Mouse (Mus musculus) ES-E14 (cell line): ENCODE measurements around the gene Eif2b2. TPM values are rescaled to one million over a fixed set of nuclear protein-coding genes. Genes with fewer than 3 reads are reported as not detected.

Experiments used
- DNase-seq: peaks from one replicate; pipeline ENCODE4 v3.0.0-alpha.2; 2013; ENCODE audit warnings: low read depth, low spot score
- H3K27ac ChIP-seq: 2 replicates; pipeline ENCODE4 v1.5.1; 2012; ENCODE audit warnings: low read depth, mild to moderate bottlenecking, low read length, moderate library complexity, mixed read lengths; ENCODE audit not compliant: poor library complexity, insufficient read depth, severe bottlenecking
- H3K36me3 ChIP-seq: 2 replicates; pipeline ENCODE4 v1.6.1; 2012; ENCODE audit warnings: mild to moderate bottlenecking, low read length, moderate library complexity, mixed read lengths; ENCODE audit not compliant: control insufficient read depth, poor library complexity, insufficient read depth, severe bottlenecking
- H3K4me1 ChIP-seq, 2 experiments: fragments of 150-350 bp in 1 of 2; sonication (generic) in 1 of 2; 2 replicates each; pipeline ENCODE4 v1.6.1; 2012; ENCODE audit warnings: low read length in 2 of 2, mild to moderate bottlenecking in 1 of 2, mixed read lengths in 1 of 2; ENCODE audit not compliant: control insufficient read depth in 2 of 2, insufficient read depth in 2 of 2, poor library complexity in 1 of 2
- H3K4me3 ChIP-seq, 2 experiments: fragments of 150-350 bp in 1 of 2; sonication (generic) in 1 of 2; 2 replicates each; pipeline ENCODE4 v1.5.1; 2012; ENCODE audit warnings: low read length in 2 of 2, low read depth in 1 of 2, mild to moderate bottlenecking in 1 of 2, mixed read lengths in 1 of 2; ENCODE audit not compliant: insufficient read depth in 1 of 2, poor library complexity in 1 of 2, severe bottlenecking in 1 of 2
- H3K9ac ChIP-seq: 2 replicates; pipeline ENCODE4 v1.6.1; 2012; ENCODE audit warnings: low read depth, mild to moderate bottlenecking, low read length, mixed read lengths; ENCODE audit not compliant: poor library complexity, insufficient read depth, severe bottlenecking
- H3K9me3 ChIP-seq: fragments of 150-350 bp; sonication (generic); 2 replicates; pipeline ENCODE4 v1.6.1; 2012; ENCODE audit warnings: low read depth, mild to moderate bottlenecking, low read length; ENCODE audit not compliant: control insufficient read depth, insufficient read depth
- CHD2 ChIP-seq: IDR thresholded peaks from 2 replicates; pipeline ENCODE4 v1.6.1; 2014; ENCODE audit warnings: mild to moderate bottlenecking, low read depth, low read length, inconsistent platforms
- HCFC1 ChIP-seq: IDR thresholded peaks from 2 replicates; pipeline ENCODE4 v1.6.1; 2012; ENCODE audit warnings: low read length, inconsistent platforms, borderline replicate concordance; ENCODE audit not compliant: insufficient read depth
- MAFK ChIP-seq: IDR thresholded peaks from 2 replicates; pipeline ENCODE4 v1.6.1; 2014; ENCODE audit warnings: mild to moderate bottlenecking, low read depth, low read length, inconsistent platforms; ENCODE audit not compliant: insufficient read depth
- ZC3H11A ChIP-seq: IDR thresholded peaks from 2 replicates; pipeline ENCODE4 v1.6.1; 2012; ENCODE audit warnings: low read depth, mild to moderate bottlenecking, inconsistent platforms, low read length, borderline replicate concordance
- ZNF384 ChIP-seq: IDR thresholded peaks from 2 replicates; pipeline ENCODE4 v1.6.1; 2012; ENCODE audit warnings: low read depth, low read length, inconsistent platforms
- in situ Hi-C, 2 experiments: fragments of 600-800 bp; cut with MboI; formaldehyde crosslinking; loops; one replicate each; pipeline ENCODE4 v1.15.1; 2025; ENCODE audit warnings: low sequenced_read_pairs in 2 of 2, inconsistent platforms in 1 of 2; ENCODE audit not compliant: unreplicated experiment in 2 of 2
- total RNA-seq: library from RNA; depleted of rRNA; stranded (reverse); fragments of 300-350 nt; gene quantifications from 2 replicates; pipeline ENCODE4 v1.2.3, GENCODE M21; 2012

Eif2b2 gene
- total RNA-seq, 1 experiment, result 136 TPM

DNA sequence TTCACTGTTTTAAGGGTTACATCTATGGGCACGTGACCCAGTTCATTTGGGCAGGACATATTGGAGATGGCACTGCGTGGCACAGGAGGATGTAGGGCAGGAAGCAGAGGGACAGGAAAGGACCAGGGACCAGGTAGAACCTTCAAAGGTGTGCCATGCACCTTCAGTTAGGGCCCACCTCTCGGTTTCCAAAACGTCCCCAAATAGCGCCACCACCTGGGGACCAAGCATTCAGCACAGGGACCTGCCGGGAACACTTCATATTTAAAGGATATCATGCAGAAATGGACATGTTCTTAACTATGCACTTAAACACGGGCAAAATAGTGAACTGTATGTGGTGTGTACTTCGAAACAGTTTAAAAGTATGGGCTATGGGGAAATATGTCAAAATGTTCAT lies 15.2 kb upstream of the Eif2b2 start:
- no peak for TF ChIP-seq MAFK
- no peak for TF ChIP-seq HCFC1
- TF ChIP-seq ZC3H11A, result no peak
- TF ChIP-seq CHD2, result no peak
- no peak for TF ChIP-seq ZNF384
- H3K36me3 ChIP-seq, result no peaks in the 10 kb centered on the region
- no peak overlapping the region for H3K4me3 ChIP-seq
- DNase-seq, result no peak
- H3K4me1 ChIP-seq, result peaks cover 0 to 7% of the 10 kb centered on the region in 2 experiments; a peak in 1 of 4 replicates
- H3K27ac ChIP-seq, result no peak overlapping the region
- in situ Hi-C loops, result no loop called here
- no peak overlapping the region for H3K9ac ChIP-seq
- no peaks in the 10 kb centered on the region for H3K9me3 ChIP-seq

DNA sequence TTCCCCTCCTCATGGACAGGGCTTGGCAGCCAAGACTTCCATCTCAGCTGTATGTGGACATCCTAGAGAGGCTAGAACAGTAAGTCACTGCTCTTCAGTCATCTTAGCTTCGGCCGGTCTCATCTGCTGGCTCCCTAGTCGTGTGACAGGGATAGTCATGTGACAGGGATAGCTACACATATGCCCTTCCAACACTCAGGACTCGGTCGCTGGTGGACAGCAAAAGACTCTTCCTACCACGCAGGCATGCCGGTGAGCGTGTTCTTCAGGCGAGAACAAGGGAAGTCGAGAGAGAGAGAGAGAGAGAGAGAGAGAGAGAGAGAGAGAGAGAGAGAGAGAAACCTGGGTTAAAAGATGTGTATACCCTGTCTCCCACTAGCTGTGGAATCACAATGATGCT lies 13.9 kb upstream of the Eif2b2 start:
- DNase-seq, result no peak
- in situ Hi-C loops, result no loop called here
- no peak for TF ChIP-seq ZNF384
- TF ChIP-seq ZC3H11A, result no peak
- no peak for TF ChIP-seq MAFK
- no peak for TF ChIP-seq CHD2
- no peak for TF ChIP-seq HCFC1

DNA sequence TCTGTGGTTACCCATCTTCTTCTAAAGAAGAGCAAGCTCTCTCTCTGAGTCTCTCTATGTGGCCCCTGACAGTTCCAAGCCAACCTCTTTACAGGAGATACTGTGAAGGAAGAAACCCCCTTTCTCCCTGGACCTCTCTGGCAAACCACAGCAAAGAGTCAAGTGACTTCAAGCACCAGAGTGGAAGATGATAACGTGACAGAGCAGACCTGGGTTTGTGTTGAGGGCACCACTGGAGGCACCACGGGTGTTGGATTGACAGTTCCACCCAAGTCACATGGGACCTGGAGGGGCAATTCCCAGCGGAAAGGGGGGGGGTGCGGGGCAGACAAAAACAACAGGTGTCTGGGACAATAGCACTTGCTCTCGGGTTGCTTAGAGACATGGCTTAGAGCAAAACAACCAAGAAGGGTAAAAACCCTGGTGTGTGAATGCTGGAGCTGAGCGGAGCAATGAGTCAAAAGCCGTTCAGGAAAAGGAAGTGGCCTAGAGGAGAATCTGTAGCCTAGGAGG lies 10.5 kb upstream of the Eif2b2 start:
- Histone ChIP-seq H3K4me3 (no peak overlapping the region), H3K27ac (no peak overlapping the region), H3K9ac (no peak overlapping the region), H3K36me3 (no peaks in the 10 kb centered on the region), H3K9me3 (no peaks in the 10 kb centered on the region), H3K4me1 (no peaks in the 10 kb centered on the region; a peak in 1 of 4 replicates)
- TF ChIP-seq ZC3H11A (no peak), HCFC1 (no peak), ZNF384 (no peak), CHD2 (no peak), MAFK (no peak)
- in situ Hi-C loops, result no loop called here
- no peak for DNase-seq

More for the DNA sequence above, 13.9 kb upstream of the Eif2b2 start:
- H3K9me3 ChIP-seq, result no peaks in the 10 kb centered on the region
- H3K9ac ChIP-seq, result no peak overlapping the region
- no peak overlapping the region for H3K4me3 ChIP-seq
- peaks cover 0 to 6% of the 10 kb centered on the region in 2 experiments; a peak in 1 of 4 replicates for H3K4me1 ChIP-seq
- no peaks in the 10 kb centered on the region for H3K36me3 ChIP-seq
- H3K27ac ChIP-seq, result no peak overlapping the region

GRCm38 (mm10) chr12:85215031-85215430 lies 4.2 kb upstream of the Eif2b2 start:
- Histone ChIP-seq H3K27ac (no peak overlapping the region), H3K4me3 (no peak overlapping the region), H3K36me3 (no peaks in the 10 kb centered on the region), H3K9ac (no peak overlapping the region), H3K4me1 (no peaks in the 10 kb centered on the region), H3K9me3 (no peaks in the 10 kb centered on the region)
- TF ChIP-seq ZNF384 (no peak), HCFC1 (no peak), ZC3H11A (no peak), MAFK (no peak), CHD2 (no peak)
- in situ Hi-C loops, result no loop called here
- no peak for DNase-seq

- TF ChIP-seq ZC3H11A, result no peak
- no peak for TF ChIP-seq HCFC1
- no peak for TF ChIP-seq ZNF384
- TF ChIP-seq MAFK, result no peak
- no peaks in the 10 kb centered on the region for H3K9me3 ChIP-seq
- no peak overlapping the region for H3K27ac ChIP-seq
- H3K4me1 ChIP-seq, result no peaks in the 10 kb centered on the region
- in situ Hi-C loops, result no loop called here
- no peak for DNase-seq
- no peak overlapping the region for H3K9ac ChIP-seq
- no peak overlapping the region for H3K4me3 ChIP-seq
- H3K36me3 ChIP-seq, result peaks cover 14% of the 10 kb centered on the region
Measured at GRCm38 (mm10) chr12:85217733-85218310, 1.5 kb upstream of the Eif2b2 start.
